Mouse (Mus musculus): ENCODE data around the gene Kalrn.

The Kalrn gene

GRCm38 (mm10) chr16:33967283-33967640 lies 606.1 kb downstream of the Kalrn start:
- in situ Hi-C loops (cut with MboI; ENCODE audit: low pct_unique_long_range_greater_than_20kb in 1 of 2, low sequenced_read_pairs in 2 of 2, unreplicated experiment in 1 of 2), result no loop called here

GRCm38 (mm10) chr16:33966538-33967282 lies 606.6 kb downstream of the Kalrn start, which contains the start of gene Umps:
Umps (minus strand) TSS chr16:33967038.
- in situ Hi-C loops (cut with MboI; ENCODE audit: low pct_unique_long_range_greater_than_20kb in 1 of 2, low sequenced_read_pairs in 2 of 2, unreplicated experiment in 1 of 2), result no loop called here

- in situ Hi-C loops (cut with MboI; ENCODE audit: low pct_unique_long_range_greater_than_20kb in 1 of 2, low sequenced_read_pairs in 2 of 2, unreplicated experiment in 1 of 2), result no loop called here
Measured at GRCm38 (mm10) chr16:33965878-33966537, 607.3 kb downstream of the Kalrn start.

GRCm38 (mm10) chr16:33963509-33963908 lies 609.8 kb downstream of the Kalrn start:
- in situ Hi-C loops (cut with MboI; ENCODE audit: low pct_unique_long_range_greater_than_20kb in 1 of 2, low sequenced_read_pairs in 2 of 2, unreplicated experiment in 1 of 2), result no loop called here

DNA sequence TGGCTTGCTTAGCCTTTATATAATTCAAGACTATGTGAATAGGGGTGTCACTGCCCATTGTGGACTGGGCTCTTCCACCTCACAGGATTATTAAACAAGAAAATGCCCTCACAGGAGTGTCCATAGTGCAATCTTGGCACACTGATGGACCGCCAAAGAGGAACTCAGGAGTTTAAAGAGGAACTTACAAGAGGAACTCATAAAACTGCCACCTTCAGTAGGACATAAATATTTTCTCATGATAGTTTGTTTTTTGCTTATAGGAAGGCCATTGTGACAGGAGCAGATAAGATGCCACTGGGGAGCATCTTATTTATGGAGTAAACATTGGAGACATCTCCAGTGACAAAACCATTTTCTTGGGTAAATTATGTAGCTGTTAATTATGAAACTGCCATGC lies 618.5 kb downstream of the Kalrn start:
- in situ Hi-C loops (cut with MboI; ENCODE audit: low pct_unique_long_range_greater_than_20kb in 1 of 2, low sequenced_read_pairs in 2 of 2, unreplicated experiment in 1 of 2), result loop anchor here (5.0 kb wide), 1 partner anchor 132 kb away; no protein-coding TSS in a partner anchor

DNA sequence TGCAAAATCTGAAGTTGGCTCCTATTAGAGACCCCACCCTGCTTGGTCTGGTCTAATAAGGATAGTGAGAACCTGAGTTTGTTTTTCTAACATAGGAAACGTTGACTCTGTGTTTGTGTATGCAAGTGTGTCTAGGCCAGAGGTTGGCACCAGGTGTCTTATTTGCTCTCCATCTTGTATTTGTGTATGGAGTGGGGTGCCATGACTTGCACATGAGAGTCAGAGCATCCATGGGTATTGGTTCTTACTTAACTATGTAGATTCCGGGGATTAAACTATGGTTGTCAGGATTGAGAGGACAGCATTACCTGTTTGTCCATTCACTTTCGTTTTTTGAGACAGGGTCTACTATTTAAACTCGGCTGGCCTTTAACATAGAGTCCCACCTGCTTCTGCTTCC lies 620.3 kb downstream of the Kalrn start:
- in situ Hi-C loops (cut with MboI; ENCODE audit: low pct_unique_long_range_greater_than_20kb in 1 of 2, low sequenced_read_pairs in 2 of 2, unreplicated experiment in 1 of 2), result loop anchor here in 1 of 2 experiments (5.0 kb wide), 1 partner anchor 131 kb away; no protein-coding TSS in a partner anchor

DNA sequence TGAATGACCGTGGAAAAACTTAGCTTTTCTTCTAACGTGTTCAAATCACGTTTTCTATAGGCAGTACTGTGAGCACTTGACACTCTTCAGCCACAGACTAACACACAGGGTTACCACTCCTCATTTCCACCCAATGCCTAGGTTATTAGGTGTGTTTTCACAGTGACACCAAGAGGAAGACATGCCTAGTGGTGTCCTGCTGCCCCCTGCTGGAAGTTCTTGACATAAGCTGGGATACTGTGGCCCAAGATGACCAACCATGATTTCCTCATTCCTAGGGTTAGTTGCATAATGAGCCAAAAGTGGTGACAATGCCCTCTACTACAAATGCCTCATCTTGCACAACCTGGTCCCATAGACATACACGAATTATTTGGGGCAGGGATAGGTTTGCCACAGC lies 622.5 kb downstream of the Kalrn start:
- in situ Hi-C loops (cut with MboI; ENCODE audit: low pct_unique_long_range_greater_than_20kb in 1 of 2, low sequenced_read_pairs in 2 of 2, unreplicated experiment in 1 of 2), result loop anchor here in 1 of 2 experiments (5.0 kb wide), 1 partner anchor 129 kb away; no protein-coding TSS in a partner anchor

DNA sequence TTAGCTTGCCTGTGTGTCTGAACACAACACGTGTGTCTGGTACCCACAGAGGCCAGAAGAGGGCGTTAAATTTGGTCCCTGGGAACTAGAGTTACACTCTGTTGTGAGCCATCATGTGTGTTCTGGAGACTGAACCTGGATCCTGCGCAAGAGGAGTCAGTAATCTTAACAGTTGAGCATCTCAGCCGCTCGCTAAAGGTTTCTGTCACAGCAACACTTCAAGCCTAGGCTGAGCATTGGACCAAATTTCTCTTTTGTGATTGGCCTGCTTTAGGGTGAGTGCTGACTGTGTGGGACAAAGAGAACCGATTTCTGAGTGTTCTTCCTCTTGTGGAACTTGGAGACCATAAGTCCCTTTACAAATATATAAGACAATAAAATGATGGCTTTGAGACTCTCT lies 622.9 kb downstream of the Kalrn start:
- in situ Hi-C loops (cut with MboI; ENCODE audit: low pct_unique_long_range_greater_than_20kb in 1 of 2, low sequenced_read_pairs in 2 of 2, unreplicated experiment in 1 of 2), result loop anchor here in 1 of 2 experiments (5.0 kb wide), 1 partner anchor 128 kb away; no protein-coding TSS in a partner anchor

- in situ Hi-C loops (cut with MboI; ENCODE audit: low pct_unique_long_range_greater_than_20kb in 1 of 2, low sequenced_read_pairs in 2 of 2, unreplicated experiment in 1 of 2), result no loop called here
Measured at GRCm38 (mm10) chr16:33947664-33948571, 625.4 kb downstream of the Kalrn start.

- in situ Hi-C loops (cut with MboI; ENCODE audit: low pct_unique_long_range_greater_than_20kb in 1 of 2, low sequenced_read_pairs in 2 of 2, unreplicated experiment in 1 of 2), result no loop called here
Measured at GRCm38 (mm10) chr16:33946021-33946420, 627.3 kb downstream of the Kalrn start.

DNA sequence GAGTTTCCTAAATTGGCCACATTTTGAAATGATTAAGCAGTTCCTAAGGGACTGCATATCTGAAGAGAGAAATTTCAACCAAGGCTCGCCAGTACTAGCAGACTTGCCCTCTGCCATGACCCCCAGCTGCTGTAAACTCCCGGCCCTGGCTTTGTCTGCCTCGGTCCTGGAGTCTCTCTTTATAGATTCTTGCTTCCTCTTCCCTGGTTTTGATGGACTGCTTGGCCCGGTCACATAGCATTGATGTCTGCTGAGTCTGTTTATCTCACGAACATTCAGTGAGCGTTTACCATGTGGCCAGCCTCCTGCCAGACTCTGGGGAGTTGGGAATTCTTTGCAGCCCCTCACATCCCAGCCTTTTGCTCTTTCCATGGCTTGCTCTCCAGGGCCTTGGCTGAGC lies 628.6 kb downstream of the Kalrn start:
- in situ Hi-C loops (cut with MboI; ENCODE audit: low pct_unique_long_range_greater_than_20kb in 1 of 2, low sequenced_read_pairs in 2 of 2, unreplicated experiment in 1 of 2), result no loop called here

- in situ Hi-C loops (cut with MboI; ENCODE audit: low pct_unique_long_range_greater_than_20kb in 1 of 2, low sequenced_read_pairs in 2 of 2, unreplicated experiment in 1 of 2), result no loop called here
Measured at GRCm38 (mm10) chr16:33944126-33944525, 629.2 kb downstream of the Kalrn start.

- in situ Hi-C loops (cut with MboI; ENCODE audit: low pct_unique_long_range_greater_than_20kb in 1 of 2, low sequenced_read_pairs in 2 of 2, unreplicated experiment in 1 of 2), result no loop called here
Measured at GRCm38 (mm10) chr16:33943388-33943787, 629.9 kb downstream of the Kalrn start.

GRCm38 (mm10) chr16:33942341-33942740 lies 631.0 kb downstream of the Kalrn start:
- in situ Hi-C loops (cut with MboI; ENCODE audit: low pct_unique_long_range_greater_than_20kb in 1 of 2, low sequenced_read_pairs in 2 of 2, unreplicated experiment in 1 of 2), result no loop called here

- in situ Hi-C loops (cut with MboI; ENCODE audit: low pct_unique_long_range_greater_than_20kb in 1 of 2, low sequenced_read_pairs in 2 of 2, unreplicated experiment in 1 of 2), result no loop called here
Measured at GRCm38 (mm10) chr16:33941271-33941781, 632.0 kb downstream of the Kalrn start.

GRCm38 (mm10) chr16:33940095-33940494 lies 633.2 kb downstream of the Kalrn start:
- in situ Hi-C loops (cut with MboI; ENCODE audit: low pct_unique_long_range_greater_than_20kb in 1 of 2, low sequenced_read_pairs in 2 of 2, unreplicated experiment in 1 of 2), result no loop called here

DNA sequence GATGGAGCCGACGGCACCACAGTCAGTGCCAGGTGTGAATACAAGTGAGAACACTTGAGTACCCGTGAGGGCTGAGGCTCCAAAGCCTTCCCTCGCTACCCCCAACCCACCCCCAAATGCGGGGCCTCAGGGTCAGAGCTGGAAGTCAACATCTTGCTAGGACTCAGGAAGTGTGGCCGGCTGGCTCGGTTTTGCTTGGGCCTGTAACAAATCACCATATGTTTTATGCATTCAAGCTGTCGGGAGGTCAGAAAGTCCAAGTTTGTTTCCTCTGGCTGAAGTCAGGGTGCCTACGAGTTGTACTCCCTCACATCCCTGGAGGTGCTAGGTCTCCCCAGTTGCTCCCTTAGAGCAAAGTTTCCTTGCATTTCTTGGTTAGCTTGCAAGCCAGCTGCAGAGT lies 633.7 kb downstream of the Kalrn start:
- in situ Hi-C loops (cut with MboI; ENCODE audit: low pct_unique_long_range_greater_than_20kb in 1 of 2, low sequenced_read_pairs in 2 of 2, unreplicated experiment in 1 of 2), result no loop called here

- in situ Hi-C loops (cut with MboI; ENCODE audit: low pct_unique_long_range_greater_than_20kb in 1 of 2, low sequenced_read_pairs in 2 of 2, unreplicated experiment in 1 of 2), result no loop called here
Measured at GRCm38 (mm10) chr16:33939133-33939531, 634.2 kb downstream of the Kalrn start.

All from mouse embryonic stem cell (cell line).